Mouse (Mus musculus) brain, embryonic 14.5 days (tissue): ENCODE results near the gene Ets1. TPM values are rescaled to one million over a fixed set of nuclear protein-coding genes. Genes with fewer than 3 reads are reported as not detected.

Experiments
- DNase-seq: peaks from one replicate; pipeline ENCODE4 v3.0.0-alpha.2; 2011; ENCODE audit warnings: low read depth
- CTCF ChIP-seq: fragments of 200-500 bp; IDR thresholded peaks from 2 replicates; pipeline ENCODE4 v1.5.1; 2012; ENCODE audit warnings: inconsistent platforms, mild to moderate bottlenecking, moderate library complexity, borderline replicate concordance; ENCODE audit not compliant: insufficient read depth, insufficient read length; ENCODE audit errors: extremely low read depth
- POLR2A ChIP-seq: fragments of 200-500 bp; IDR thresholded peaks from 2 replicates; pipeline ENCODE4 v1.6.1; 2012; ENCODE audit warnings: mild to moderate bottlenecking, inconsistent platforms, borderline replicate concordance; ENCODE audit not compliant: poor library complexity, insufficient read depth, insufficient read length, severe bottlenecking; ENCODE audit errors: extremely low read depth
- polyA plus RNA-seq: library from polyadenylated mRNA; depleted of rRNA; stranded (reverse); fragments of >200 nt; gene quantifications from 2 replicates; pipeline ENCODE4 v1.2.3, GENCODE M21; 2012

Ets1 gene
- polyA plus RNA-seq, 1 experiment = 15.8 TPM

DNA sequence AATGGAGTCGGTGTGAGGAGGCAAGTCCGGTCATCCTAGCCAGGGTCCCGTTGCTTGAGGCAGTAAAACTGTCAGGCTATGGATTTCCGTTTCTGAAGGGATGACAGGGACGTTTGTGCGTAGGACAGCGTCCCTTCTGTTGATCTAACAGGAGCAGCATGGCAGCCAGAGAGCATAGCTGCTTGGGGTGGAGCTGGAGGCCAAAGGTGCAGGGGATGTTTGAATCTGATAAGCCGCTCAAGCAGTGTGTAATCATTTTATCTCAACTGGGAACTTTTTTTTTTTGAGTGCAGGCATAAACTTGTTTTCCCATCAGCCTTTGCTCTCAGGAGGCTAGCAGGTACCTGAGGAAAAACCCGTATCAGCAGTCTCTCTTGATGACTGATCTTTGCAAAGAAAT lies 95.8 kb downstream of the Ets1 start:
- TF ChIP-seq POLR2A (no peak), CTCF (no peak)
- no peak for DNase-seq

DNA sequence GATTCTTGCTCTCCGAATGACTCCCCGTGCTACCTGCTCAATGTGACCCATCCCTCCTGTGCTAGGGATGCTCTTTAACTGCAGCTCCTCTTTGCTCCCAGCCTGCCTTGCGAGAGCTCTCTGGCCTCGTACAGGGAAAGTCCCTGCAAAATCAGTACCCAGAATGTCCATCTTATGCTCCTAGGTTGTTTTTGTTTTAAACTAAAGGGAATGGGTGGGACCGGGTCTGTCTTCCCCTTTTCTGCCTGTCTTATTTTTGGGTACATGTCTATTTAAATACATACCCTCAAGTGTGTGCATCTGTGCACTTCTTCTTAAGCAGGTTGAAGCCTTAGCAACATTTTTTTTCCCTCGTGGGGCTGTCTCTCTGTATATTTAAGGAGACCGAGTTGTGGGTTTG lies 99.0 kb downstream of the Ets1 start:
- DNase-seq = no peak

DNA sequence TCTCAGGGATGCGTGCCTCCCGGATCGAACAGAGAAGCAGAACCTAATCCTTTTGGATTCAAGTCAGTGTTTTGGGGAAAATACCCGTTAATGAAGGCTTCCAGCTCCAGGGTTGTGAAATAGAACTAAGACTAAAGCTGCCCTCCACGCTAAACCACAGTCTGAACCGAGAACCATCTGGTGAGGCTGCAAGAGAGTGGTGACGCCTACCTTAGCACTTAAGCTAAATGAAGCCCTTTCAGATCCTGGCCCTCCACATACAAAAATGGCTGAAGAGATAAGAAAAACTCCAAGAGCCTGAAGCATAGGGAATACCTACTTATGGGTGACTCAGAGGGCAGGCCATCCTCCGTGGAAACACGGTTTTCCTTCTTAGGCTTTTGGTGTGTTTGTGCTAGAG lies 100.0 kb downstream of the Ets1 start:
- DNase-seq = no peak
- TF ChIP-seq CTCF (no peak), POLR2A (no peak)

More for the DNA sequence above, 99.0 kb downstream of the Ets1 start:
- no peak for TF ChIP-seq POLR2A
- no peak for TF ChIP-seq CTCF

DNA sequence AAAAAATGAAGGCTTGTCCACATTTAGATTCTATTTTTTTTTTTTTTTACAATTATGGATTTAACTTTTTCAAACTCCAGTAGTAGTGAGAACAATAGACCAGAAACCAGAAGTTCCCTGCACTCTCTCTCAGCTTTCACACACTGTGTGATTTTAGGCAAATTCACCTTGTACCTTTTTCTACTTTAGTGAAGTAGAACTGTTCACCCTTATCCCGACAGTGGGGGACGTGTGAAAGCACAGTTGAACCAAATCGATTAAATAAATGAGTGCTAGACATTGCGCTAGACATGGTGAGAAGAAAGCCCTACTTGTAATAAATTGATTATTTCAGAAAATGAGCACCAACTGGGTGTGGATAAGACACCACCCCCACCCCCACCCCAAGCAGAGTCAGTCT lies 104.0 kb downstream of the Ets1 start:
- TF ChIP-seq CTCF (no peak), POLR2A (no peak)
- no peak for DNase-seq

DNA sequence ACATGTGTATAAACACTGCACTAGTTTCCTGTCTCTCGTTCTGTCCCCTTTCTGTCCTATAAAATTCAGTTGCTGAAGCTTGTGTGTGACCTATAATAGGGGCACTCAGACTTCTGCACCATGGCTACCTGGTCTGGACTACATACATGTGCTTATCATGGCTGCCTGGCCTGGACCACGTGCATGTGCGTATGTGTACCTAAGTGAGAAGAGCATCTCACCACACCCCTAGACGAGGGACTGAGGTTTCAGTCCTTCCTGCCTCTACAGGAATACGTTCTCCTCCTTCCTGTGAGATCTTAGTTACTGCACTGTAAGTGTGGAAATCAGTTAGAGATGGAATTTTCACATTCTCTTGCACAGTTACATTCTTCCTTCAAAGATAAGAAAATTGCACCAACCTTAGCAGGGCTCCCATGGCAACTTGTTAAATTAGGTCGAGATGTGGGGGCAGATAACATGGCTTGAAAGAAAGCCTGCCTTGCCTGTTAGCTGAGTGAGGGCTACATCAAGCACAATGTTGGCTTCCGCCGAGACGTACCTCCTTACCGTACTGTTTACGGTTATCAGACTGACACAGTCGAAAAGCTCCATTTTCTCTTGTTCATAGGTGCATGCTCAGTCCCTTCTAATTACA lies 104.8 kb downstream of the Ets1 start:
- no peak for DNase-seq
- TF ChIP-seq CTCF (no peak), POLR2A (no peak)

- TF ChIP-seq CTCF = no peak
- no peak for TF ChIP-seq POLR2A
- peak; percentile 74 for DNase-seq
Observed at GRCm38 (mm10) chr9:32741681-32742080, 105.7 kb downstream of the Ets1 start.

DNA sequence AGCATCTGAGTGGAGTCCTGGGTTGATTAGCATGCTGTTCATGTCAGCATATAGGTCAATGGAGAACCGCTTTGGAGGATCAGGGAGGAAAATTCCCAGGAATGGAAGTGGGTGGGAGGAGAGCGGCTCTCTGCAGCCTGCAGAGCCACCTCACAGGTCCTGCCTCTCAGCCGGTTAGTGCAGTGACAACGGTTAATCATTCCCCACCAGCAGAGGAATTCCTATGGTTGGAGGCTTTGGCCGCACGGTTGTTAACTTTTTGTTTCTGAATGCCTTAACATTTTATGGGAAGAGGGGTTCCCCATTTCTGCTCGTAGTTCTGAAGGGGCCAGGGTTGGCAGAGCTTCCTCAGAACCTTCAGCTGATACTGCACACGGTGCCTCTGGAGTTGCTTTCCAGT lies 107.1 kb downstream of the Ets1 start:
- no peak for DNase-seq
- TF ChIP-seq POLR2A (no peak), CTCF (no peak)

DNA sequence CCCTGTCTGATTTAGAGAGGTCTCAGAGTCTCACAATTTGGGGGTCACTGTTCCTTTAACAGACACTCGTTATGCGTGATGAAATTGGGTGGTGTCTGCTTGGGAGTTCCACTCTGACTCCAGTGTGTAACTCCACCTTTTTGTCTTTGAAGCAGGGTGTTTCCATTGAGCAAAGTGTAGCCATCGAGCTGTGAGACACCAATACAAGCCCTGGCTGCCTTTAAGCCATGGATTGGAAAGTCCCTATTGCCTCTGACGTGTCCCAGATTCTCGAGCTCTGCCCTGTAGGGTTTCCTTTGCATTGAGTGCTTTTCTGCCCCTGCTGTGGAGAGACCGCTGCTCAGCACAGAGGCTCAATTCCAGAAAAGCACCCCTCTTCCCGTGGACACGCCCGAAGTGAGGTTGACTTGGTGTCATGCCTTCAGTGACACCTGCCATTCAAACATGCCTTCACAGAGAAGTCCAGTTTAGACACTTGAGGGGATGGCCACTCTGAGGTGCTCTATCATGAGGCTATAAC lies 107.7 kb downstream of the Ets1 start:
- TF ChIP-seq CTCF (no peak), POLR2A (no peak)
- no peak for DNase-seq

- DNase-seq = no peak
- no peak for TF ChIP-seq CTCF
- no peak for TF ChIP-seq POLR2A
Observed at GRCm38 (mm10) chr9:32744288-32744687, 108.3 kb downstream of the Ets1 start.

- TF ChIP-seq POLR2A (no peak), CTCF (no peak)
- no peak for DNase-seq
Observed at GRCm38 (mm10) chr9:32745079-32745763, 109.2 kb downstream of the Ets1 start.

- TF ChIP-seq POLR2A = no peak
- TF ChIP-seq CTCF = no peak
- DNase-seq = no peak
Observed at GRCm38 (mm10) chr9:32745998-32746397, 110.0 kb downstream of the Ets1 start.

DNA sequence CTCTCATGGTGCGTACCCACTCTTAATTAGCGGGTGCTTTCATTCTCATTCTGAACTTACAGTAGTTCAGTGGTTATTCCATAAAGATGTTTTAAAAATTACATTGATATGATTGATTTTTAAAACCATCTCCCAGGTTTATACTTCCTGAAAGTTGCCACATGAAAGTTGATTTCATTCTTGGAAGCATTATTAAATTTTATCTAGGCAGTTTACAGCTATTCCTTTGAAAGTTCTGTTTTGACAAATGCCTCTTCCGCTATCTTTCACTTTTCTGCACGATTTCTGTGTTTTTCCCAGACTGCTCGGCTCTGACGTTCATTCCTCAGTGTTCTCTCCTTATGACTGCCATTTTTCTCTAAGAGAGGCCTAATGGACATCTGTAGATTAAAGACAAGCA lies 110.6 kb downstream of the Ets1 start:
- TF ChIP-seq CTCF = no peak
- no peak for TF ChIP-seq POLR2A
- no peak for DNase-seq
